Mouse (Mus musculus) megakaryocyte, embryonic 14.5 days (primary cell): ENCODE results near the gene Prpsap1.

ENCODE experiments used
- FLI1 ChIP-seq: IDR thresholded peaks from 2 replicates; pipeline ENCODE4 v1.6.1; 2012; ENCODE audit warnings: low read length, inconsistent platforms, mixed read lengths
- GATA1 ChIP-seq: IDR thresholded peaks from 3 replicates; pipeline ENCODE4 v1.6.1; 2012; ENCODE audit warnings: mixed read lengths, low read length, inconsistent platforms, borderline replicate concordance

DNA sequence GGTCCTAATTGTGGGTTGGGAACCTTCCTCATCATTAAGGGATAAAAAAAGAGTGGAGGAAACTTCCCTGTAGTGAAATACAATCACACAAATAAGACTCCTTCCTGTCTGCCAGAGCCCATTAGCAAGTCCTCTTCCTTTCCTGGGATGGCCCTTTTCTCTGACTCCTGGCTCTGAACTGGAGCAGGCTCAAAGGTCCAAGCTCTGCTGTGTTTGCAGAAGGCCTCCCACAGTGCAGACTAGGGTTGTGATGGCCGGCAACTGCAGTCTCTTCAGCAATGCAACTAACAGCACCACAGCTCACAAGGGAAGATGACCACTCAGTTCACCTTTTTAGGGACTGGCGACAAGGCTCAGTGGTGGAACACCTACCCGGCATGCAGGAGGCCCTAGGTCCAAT, 23.8 kb downstream of the Prpsap1 start:
- TF ChIP-seq GATA1, result no peak
- TF ChIP-seq FLI1, result no peak
